Mouse (Mus musculus) thymus, adult 2 months (tissue): ENCODE data around the gene Cnot10.

Experiments used
- CTCF ChIP-seq: fragments of 200-500 bp; IDR thresholded peaks from 2 replicates; pipeline ENCODE4 v1.5.1; 2012; ENCODE audit warnings: mild to moderate bottlenecking, control low read depth, low read length, moderate library complexity, borderline replicate concordance; ENCODE audit not compliant: control insufficient read depth, poor library complexity, insufficient read depth; ENCODE audit errors: extremely low read depth
- POLR2A ChIP-seq: fragments of 200-500 bp; IDR thresholded peaks from 2 replicates; pipeline ENCODE4 v1.6.1; 2012; ENCODE audit warnings: mild to moderate bottlenecking, low read length, control low read depth, moderate library complexity; ENCODE audit not compliant: control insufficient read depth, poor library complexity, insufficient read depth; ENCODE audit errors: extremely low read depth

- TF ChIP-seq CTCF (no peak), POLR2A (no peak)
Measured at GRCm38 (mm10) chr9:114585017-114585345, 55.0 kb downstream of the Cnot10 start.
